Mouse (Mus musculus) CD4-positive helper T cell, adult 2 months (primary cell): ENCODE results near the gene Drd4.
A peak's percentile ranks its signal among the peaks of the same experiment; 100 is the strongest.
"Not testable (repeated sequence)": the region's sequence is repeated elsewhere in the genome, so short reads cannot be mapped to it uniquely, and the experiment has no call there.

Experiments used
- DNase-seq: peaks from one replicate; pipeline ENCODE4 v3.0.0-alpha.2; 2012; ENCODE audit warnings: low read depth, missing footprints, low spot score

The Drd4 gene

GRCm38 (mm10) chr7:141291921-141292582 lies at the start of gene Drd4:
TSS of gene Drd4 (plus strand) at chr7:141292006.
- no peak for DNase-seq

DNA sequence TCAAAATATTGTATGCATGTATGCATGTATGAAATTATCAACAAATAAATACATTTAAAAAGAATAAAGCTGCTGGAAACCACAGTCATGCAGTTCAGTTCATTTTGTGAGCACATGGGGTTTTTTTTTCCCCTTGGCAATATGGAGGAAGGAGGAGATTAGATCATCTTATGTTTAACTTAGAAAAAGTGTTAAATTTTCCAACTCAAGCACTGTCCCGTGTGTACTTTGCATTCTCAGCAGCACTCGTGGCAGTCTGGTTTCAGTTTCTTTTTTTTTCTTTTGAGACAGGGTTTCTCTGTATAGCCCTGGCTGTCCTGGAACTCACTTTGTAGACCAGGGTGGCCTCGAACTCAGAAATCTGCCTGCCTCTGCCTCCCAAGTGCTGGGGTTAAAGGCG lies 41.3 kb upstream of the Drd4 start:
- DNase-seq, result not testable (repeated sequence)

GRCm38 (mm10) chr7:141256159-141256558 lies 35.6 kb upstream of the Drd4 start:
- DNase-seq, result no peak

GRCm38 (mm10) chr7:141261480-141261879 lies 30.3 kb upstream of the Drd4 start:
- DNase-seq, result no peak

GRCm38 (mm10) chr7:141263640-141264039 lies 28.2 kb upstream of the Drd4 start:
- no peak for DNase-seq

- DNase-seq, result no peak
Measured at GRCm38 (mm10) chr7:141264041-141264700, 27.6 kb upstream of the Drd4 start.

- peak; percentile 79 for DNase-seq
Measured at GRCm38 (mm10) chr7:141264761-141265410, 26.9 kb upstream of the Drd4 start.

DNA sequence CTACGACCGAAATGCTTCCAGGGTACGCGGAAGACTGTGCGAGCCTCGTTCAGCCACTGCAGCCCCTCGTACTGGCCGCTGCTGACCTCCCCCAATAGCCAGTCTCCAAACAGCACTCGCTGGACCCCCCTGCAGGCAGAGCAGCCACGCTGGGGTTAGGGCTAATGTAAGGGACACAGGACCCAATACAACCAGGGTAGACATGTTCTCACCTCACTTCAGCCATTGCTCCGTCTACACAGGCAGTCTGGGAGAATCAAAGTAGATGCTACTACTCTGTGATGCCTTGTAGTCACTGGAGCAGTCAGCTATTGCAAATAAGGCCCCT lies 26.4 kb upstream of the Drd4 start:
- no peak for DNase-seq

DNA sequence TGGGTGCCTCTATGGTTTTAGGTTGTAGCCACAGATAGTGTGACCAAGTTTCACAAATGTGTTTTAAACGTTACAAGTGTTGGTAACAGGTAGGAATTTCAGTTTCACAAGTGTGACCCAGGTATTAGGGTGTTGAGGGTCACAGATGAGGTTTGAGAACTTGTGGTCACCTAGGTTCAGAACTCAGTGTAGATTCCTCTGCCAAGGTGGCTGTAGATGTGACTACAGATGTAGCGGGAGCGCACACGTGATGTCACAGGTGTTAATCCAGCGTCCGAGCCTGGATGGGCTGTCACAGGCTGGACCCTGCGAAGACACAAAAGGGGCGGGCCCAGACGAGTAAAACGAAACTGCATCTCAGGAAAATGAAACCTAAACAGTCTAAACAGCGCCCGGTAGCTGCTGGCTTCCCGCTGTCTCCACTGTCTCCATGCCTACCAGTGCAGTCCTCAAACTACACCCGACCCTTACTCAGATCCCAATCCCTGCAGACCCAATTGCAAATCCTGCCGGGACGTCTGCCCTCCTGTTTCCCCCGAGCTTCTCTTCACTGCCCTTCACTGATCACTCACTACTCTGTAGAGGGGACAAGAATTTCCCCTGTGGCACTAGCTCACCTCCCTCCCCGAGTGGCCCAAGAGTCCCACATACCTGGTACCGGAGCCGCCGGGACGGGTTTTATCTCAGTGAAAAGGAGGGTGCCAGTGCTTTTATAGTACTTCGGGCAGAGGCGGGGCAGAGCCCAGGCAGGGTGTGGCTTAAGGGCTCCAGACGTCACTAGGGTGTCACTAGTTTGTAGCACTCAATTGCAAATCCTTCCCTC lies 25.9 kb upstream of the Drd4 start, which contains the start of gene Irf7:
Gene Irf7 (minus strand): TSS at position 743 of the 823 bp plus-strand sequence.
- DNase-seq, result peak; percentile 91

DNA sequence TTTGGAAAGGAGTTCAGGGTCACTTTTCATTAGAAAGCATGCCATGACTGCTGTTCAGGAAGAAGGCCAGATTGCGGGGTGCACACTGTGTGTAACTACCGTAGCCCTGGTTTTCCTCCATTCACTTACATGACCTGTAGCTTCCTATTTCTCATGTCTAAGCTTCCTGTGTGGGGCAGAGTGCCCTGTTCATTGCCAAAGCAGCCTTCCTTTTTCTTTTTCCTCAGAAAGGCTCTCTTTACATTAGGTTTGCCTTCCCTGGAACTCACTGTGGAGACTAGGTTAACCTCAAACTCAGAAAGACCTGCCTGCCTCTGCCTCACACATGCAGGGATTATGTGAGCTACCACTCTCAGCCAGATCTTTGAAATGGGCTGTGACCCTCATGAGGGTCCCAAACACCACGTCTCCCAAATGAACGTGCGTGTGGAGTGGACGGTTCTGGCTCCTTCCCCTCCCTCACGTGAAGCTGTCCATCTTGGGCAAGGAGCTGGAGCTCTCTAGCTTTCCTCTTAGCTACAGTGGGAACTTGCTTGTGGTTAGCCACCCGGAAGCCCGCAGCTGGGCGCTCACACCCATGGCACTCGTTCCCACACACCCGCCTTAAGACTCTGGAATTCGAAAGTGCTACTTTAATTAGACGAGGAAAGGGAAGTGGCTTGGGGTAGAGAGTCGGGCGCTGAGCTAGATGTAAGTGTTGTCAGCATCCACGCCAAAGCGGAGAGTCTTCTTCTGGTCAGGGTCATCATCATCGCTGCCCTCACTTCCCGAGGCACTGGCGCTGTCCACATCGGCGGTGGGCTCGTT lies 23.1 kb upstream of the Drd4 start:
- DNase-seq, result peak; percentile 60

- peak; percentile 21 for DNase-seq
Measured at GRCm38 (mm10) chr7:141269273-141269545, 22.6 kb upstream of the Drd4 start.

- DNase-seq, result peak; percentile 37
Measured at GRCm38 (mm10) chr7:141270631-141271030, 21.2 kb upstream of the Drd4 start.

- no peak for DNase-seq
Measured at GRCm38 (mm10) chr7:141275356-141275755, 16.4 kb upstream of the Drd4 start.

GRCm38 (mm10) chr7:141276546-141276945 lies 15.3 kb upstream of the Drd4 start, which contains the start of gene Cdhr5:
TSS of gene Cdhr5 (minus strand) at chr7:141276786.
- no peak for DNase-seq

DNA sequence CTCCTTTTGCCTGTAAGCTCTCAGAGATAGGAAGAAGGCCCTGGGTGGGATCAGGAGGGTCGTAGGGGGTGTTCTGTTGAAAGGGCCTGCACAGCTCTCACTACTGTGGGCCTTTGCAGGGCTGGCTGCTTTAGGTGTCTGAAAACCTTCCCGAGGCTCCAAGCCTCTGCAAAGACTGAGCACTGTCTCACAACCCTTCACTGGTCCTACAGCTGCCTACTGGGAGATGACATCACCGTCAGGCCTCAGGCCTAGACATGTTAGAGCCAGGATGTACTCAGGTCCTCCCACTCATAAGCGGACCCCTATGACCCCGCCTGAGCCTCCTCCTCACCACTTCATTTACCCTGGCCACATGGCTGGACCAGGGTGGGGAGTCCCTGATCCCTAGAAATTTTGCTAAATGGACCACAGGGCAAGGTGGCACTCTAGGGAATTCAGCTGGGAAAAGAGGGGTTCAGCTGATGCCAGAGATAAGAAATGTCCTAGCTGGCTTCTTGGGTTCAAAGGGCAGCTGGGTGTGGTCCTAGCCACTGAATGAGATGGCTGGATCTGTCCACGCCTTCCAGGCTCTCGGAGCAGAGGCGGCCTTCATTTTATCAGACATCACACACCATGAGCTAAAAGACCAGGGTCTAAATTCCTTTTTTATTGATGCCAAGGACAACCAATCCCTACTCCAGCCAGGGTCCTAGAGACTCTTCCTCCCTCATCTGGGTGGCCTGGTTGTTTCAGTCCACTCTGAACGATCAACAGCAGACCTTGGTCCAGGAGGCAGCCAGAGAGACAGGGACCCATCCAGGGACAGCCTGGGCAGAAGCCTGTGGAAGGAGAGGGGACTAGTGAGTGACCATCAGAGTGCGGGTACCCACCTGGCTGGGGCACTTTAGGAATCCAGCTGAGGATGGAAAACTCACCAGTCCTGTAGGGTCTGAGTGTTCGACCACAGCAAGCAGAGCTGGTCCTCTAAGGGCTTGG lies 13.8 kb upstream of the Drd4 start:
- no peak for DNase-seq

- DNase-seq, result peak; percentile 42
Measured at GRCm38 (mm10) chr7:141278766-141279590, 12.8 kb upstream of the Drd4 start, which contains the start of gene Sct. TSS of gene Sct (minus strand) at chr7:141279133.

GRCm38 (mm10) chr7:141281442-141281841 lies 10.4 kb upstream of the Drd4 start:
- no peak for DNase-seq

- DNase-seq, result no peak
Measured at GRCm38 (mm10) chr7:141282756-141283155, 9.1 kb upstream of the Drd4 start.

- DNase-seq, result no peak
Measured at GRCm38 (mm10) chr7:141288042-141288441, 3.8 kb upstream of the Drd4 start.
